Mouse (Mus musculus) liver, adult 2 months (tissue): ENCODE data around the gene Mgat4b.

Source experiments
- CTCF ChIP-seq: fragments of 200-500 bp; IDR thresholded peaks from 2 replicates; pipeline ENCODE4 v1.5.1; 2011; ENCODE audit warnings: low read depth, low read length, control low read depth
- POLR2A ChIP-seq: fragments of 200-500 bp; IDR thresholded peaks from 2 replicates; pipeline ENCODE4 v1.6.1; 2011; ENCODE audit warnings: low read length, control low read depth; ENCODE audit not compliant: insufficient read depth; ENCODE audit errors: extremely low read depth

DNA sequence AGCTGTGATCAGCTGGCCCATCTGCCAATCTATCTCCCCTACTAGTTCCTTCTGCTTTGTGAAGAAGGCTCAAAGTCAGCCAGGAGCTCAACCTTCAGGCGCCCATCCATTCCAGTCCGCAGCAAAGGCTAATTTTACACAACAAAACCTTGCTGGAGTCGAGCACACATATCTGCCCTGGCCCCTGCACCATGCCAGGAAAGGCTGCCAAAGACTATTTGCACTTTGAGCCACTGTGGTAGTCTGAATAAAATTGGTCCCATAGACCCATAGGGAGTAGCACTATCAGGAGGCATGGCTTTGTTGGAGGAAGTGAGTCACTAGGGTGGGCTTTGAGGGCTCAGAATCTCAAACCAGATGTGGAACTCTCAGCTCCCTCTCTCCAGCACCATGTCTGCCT, 5.3 kb upstream of the Mgat4b start:
- TF ChIP-seq POLR2A (no peak), CTCF (no peak)
